Mouse (Mus musculus) kidney, embryonic 14.5 days (tissue): ENCODE results near the gene Atf7ip. TPM values are rescaled to one million over a fixed set of nuclear protein-coding genes. Genes with fewer than 3 reads are reported as not detected.
A peak's percentile ranks its signal among the peaks of the same experiment; 100 is the strongest.

Experiments used
- ATAC-seq: fragments of 200-750 bp; cut with Nextera tagmentation; 2 replicates; pipeline ENCODE4 v1.8.0; 2017; ENCODE audit warnings: moderate number of reproducible peaks, mild to moderate bottlenecking, moderate TSS enrichment, moderate library complexity; ENCODE audit not compliant: low FRiP score, low TSS enrichment
- H3K27ac ChIP-seq: fragments of 300-500 bp; sonication (generic); 2 replicates; pipeline ENCODE4 v1.5.1; 2014; ENCODE audit warnings: low read depth, mild to moderate bottlenecking, low read length, moderate library complexity, mixed read lengths
- H3K27me3 ChIP-seq: fragments of 300-500 bp; sonication (generic); 2 replicates; pipeline ENCODE4 v1.6.1; 2014; ENCODE audit warnings: mild to moderate bottlenecking, low read length; ENCODE audit not compliant: control insufficient read depth, insufficient read depth
- H3K36me3 ChIP-seq: fragments of 300-500 bp; sonication (generic); 2 replicates; pipeline ENCODE4 v1.6.1; 2014; ENCODE audit warnings: low read length, mixed read lengths; ENCODE audit not compliant: control insufficient read depth, insufficient read depth
- H3K4me1 ChIP-seq: fragments of 300-500 bp; sonication (generic); 2 replicates; pipeline ENCODE4 v1.6.1; 2014; ENCODE audit warnings: low read length, mixed read lengths; ENCODE audit not compliant: control insufficient read depth, insufficient read depth
- H3K4me2 ChIP-seq: fragments of 300-500 bp; sonication (generic); replicated peaks from 2 replicates; pipeline ENCODE4 v1.6.1; 2014; ENCODE audit warnings: low read depth, mild to moderate bottlenecking, low read length
- H3K4me3 ChIP-seq: fragments of 300-500 bp; sonication (generic); 2 replicates; pipeline ENCODE4 v1.5.1; 2014; ENCODE audit warnings: mild to moderate bottlenecking, low read length
- H3K9ac ChIP-seq: fragments of 300-500 bp; sonication (generic); 2 replicates; pipeline ENCODE4 v1.6.1; 2014; ENCODE audit warnings: low read depth, mild to moderate bottlenecking, low read length, moderate library complexity
- H3K9me3 ChIP-seq: fragments of 300-500 bp; sonication (generic); 2 replicates; pipeline ENCODE4 v1.6.1; 2016; ENCODE audit warnings: low read length; ENCODE audit not compliant: control insufficient read depth
- WGBS: fragments of 180-500 bp; shearing (Covaris S2); extraction: QIAGEN DNeasy Blood & Tissue Kit; methylation state at CpG from one replicate; pipeline ENCODE4 v1.1.7; 2014; 5-methylcytosine and 5-hydroxymethylcytosine counted together
- polyA plus RNA-seq: library from polyadenylated mRNA; unstranded; fragments of >200 nt; fragmentation: Nextera tagmentation; extraction: Ambion mirVana; gene quantifications from 2 replicates; pipeline ENCODE4 v1.2.1, GENCODE M21; 2014

Atf7ip gene
- polyA plus RNA-seq, 1 experiment from 2014 or later, result 54.2 TPM

DNA sequence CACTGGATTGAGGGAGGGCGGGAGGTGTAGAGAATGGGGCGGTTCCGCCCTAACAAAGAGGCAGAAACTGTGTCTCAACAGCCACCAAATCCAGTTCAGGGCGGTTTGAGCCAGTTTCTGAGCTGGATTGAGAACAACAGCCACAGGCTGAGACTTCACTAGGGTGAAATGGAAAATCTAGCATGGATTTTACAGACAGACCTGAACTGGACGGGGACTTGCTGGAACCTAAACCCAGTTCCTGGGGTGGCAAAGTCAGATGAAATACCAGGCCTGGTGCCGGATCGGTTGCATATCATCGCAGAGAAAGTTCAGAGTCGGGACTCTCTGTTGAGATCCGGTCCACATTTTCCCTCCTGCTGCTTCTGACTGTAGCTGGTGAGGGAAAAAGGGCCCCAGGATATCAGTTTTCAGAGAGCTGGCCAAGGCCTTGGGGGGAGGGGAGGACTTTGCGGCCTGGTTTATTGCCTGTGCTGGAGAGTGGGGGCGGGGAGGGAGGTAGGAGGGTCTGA, 37.5 kb upstream of the Atf7ip start:
- H3K9me3 ChIP-seq, result peaks cover 9% of the 10 kb centered on the region
- H3K4me1 ChIP-seq, result peaks cover 40% of the 10 kb centered on the region
- no peaks in the 10 kb centered on the region for H3K36me3 ChIP-seq
- no peak overlapping the region for H3K9ac ChIP-seq
- H3K4me3 ChIP-seq, result no peak overlapping the region
- H3K27me3 ChIP-seq, result no peaks in the 10 kb centered on the region
- no peak overlapping the region for H3K4me2 ChIP-seq
- ATAC-seq, result peak; percentile 88
- peak overlapping the region; percentile 93 for H3K27ac ChIP-seq
- under 1% methylated on average over 12 of the region's 12 CpGs for WGBS

DNA sequence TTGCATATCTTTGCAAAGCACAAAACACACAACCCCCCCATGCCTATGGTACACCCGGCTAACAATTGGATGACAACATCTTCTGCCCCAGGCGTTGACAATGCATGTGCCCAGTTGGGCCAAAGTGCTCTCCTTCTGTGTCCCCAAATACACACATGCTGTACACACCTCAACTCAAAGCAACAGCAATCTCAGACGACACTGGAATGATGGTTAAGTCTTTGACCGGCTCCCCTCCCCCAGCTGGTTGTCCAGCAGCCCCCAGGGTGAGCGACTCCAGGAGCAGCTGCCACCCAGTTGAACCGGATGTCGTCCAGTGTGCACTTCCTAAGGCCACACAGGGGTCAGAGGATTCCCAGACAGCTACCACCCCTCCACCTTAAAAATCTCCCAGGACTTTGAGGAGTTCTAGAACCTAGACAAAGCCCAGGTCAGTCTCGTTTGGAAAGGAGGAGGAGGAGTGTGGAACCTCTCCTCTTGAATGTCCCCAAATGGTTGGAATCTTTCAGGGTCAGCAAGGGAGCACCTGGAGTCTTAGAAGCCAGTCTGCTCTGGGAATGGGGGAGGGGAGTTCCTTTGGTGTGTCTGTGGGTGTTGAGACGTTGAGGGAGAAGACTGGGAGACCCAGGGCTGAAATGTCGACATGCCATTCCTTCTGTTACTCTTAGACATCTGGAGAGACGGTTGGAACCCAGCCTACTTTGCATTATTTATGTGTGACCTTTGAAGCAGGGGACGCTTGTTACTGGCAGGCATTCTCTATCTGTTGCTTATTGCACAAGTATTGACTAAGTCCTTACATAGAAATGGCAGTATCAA, 36.8 kb upstream of the Atf7ip start:
- peaks cover 44% of the 10 kb centered on the region for H3K4me1 ChIP-seq
- peak overlapping the region; percentile 93 for H3K27ac ChIP-seq
- WGBS, result 17% methylated on average over 12 of the region's 12 CpGs
- no peak overlapping the region for H3K9ac ChIP-seq
- H3K27me3 ChIP-seq, result no peaks in the 10 kb centered on the region
- no peak overlapping the region for H3K4me3 ChIP-seq
- H3K4me2 ChIP-seq, result no peak overlapping the region
- ATAC-seq, result peak; percentile 2
- H3K9me3 ChIP-seq, result peaks cover 9% of the 10 kb centered on the region
- H3K36me3 ChIP-seq, result no peaks in the 10 kb centered on the region

DNA sequence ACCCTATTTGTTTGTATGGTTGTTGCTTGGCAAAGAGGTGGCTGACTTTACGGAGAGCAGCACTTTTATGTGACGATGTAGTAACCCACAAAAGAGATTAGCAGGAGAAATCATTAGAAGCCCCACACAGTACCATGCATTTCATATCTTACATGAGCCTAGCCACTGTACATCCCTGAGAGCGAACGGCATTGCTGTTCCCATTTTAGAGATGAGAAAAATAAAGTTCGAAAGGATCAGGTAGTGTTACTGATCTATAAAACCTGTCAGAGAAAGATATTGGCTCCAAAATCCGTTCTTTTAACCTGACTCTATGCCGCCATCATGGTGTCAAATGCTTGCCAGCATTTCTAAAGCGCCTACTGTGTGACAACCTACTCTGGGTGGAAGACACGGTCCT, 36.2 kb upstream of the Atf7ip start:
- 80% methylated on average over 9 of the region's 9 CpGs for WGBS
- Histone ChIP-seq H3K36me3 (no peaks in the 10 kb centered on the region), H3K9ac (no peak overlapping the region), H3K4me3 (no peak overlapping the region), H3K27me3 (no peaks in the 10 kb centered on the region), H3K4me1 (peaks cover 40% of the 10 kb centered on the region), H3K9me3 (peaks cover 9% of the 10 kb centered on the region), H3K27ac (peak overlapping the region; percentile 93), H3K4me2 (no peak overlapping the region)
- ATAC-seq, result no peak

DNA sequence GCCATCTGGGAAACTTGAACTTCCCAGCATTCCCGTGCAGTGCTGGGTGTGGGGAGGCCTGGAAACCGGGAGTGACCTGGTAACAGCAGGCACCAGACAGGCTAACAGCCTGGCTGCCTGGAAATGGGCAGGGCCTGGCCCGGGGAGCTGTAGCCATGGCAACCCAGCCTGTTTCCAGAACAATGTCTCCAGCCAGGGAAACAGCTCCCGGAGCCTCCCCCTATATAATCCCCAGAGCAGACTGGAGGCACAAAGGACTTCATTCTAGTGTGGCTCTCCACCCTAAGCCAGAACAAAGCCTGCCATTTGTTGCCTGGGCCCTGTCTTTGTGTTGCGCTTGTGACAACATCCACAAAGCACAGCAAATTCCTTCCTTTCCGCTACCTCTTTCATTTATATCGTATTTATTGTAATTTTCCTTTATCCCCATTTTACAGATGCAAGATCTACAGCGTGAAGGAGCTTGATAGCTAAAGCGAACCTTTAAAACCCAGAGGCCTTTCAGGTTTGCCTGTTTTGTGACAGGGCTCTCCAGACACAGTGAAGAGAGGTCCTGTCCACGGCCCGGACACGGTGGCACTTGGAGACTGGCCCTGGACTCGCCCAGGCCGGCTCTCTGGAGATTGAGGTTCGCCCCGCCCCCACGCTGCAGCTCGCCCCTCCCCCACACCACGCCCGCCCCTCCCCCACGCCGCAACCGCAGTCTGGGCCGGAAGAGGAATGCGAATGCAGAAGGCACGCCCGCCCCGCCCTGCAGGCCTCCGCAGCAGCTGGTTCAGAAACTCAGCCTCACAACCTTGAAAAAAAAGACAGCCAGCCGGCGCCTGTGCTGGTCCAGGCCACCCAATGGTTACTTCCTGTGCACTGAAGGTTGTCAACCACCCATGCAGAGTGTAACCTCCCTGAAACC, 35.4 kb upstream of the Atf7ip start:
- Histone ChIP-seq H3K36me3 (no peaks in the 10 kb centered on the region), H3K27ac (peak overlapping the region; percentile 93), H3K27me3 (no peaks in the 10 kb centered on the region), H3K9ac (peak overlapping the region; percentile 28; the same call in 1 of the 2 replicates), H3K4me2 (no peak overlapping the region), H3K9me3 (peaks cover 9% of the 10 kb centered on the region), H3K4me1 (peaks cover 45% of the 10 kb centered on the region), H3K4me3 (no peak overlapping the region)
- whole genome bisulfite sequencing, result 9% methylated on average over 30 of the region's 31 CpGs
- peak; percentile 53 for ATAC-seq

DNA sequence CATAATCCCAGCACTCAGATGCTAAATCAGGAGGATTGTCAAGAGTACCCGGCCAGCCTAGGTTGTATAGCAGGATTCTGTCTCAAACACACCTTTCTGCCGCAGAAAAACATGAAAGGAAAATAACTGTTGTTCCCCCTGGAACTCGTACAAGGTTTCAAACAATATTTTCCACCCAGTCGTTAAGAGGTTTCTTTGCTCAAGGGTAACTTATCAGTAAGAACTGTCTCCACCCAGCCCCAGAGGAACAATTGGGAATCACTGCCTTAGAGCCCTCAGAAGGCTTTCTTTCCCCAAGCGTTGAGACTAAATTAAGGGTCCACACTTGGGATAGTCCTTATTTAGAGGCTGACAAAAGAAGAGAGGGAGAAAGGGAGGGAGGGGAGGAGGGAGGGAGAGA, 34.4 kb upstream of the Atf7ip start:
- Histone ChIP-seq H3K36me3 (no peaks in the 10 kb centered on the region), H3K4me3 (no peak overlapping the region), H3K4me2 (no peak overlapping the region), H3K9me3 (peaks cover 9% of the 10 kb centered on the region), H3K9ac (no peak overlapping the region), H3K27me3 (no peaks in the 10 kb centered on the region), H3K27ac (peak overlapping the region; percentile 93; the same call in 1 of the 2 replicates), H3K4me1 (peaks cover 46% of the 10 kb centered on the region)
- 36% methylated on average over 5 of the region's 5 CpGs for WGBS
- no peak for ATAC-seq

DNA sequence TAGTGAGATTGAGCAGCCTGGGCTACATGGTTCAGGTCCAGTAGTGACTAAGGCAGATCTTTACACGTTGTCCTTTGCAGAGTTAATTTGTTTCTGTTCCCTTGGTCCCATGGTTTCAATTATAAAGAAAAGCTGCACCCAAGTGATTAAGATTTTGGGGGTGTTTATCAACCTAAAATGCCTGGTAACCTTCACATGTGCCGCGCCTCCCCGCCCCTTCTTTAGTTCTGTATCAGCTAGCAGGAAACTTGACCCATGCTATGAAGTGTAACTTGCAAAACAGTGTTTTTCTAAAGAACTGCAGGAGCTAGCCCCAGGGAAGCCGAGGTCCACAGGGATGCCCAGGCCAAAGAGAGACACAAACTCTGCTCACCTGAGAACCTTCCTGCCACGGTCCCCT, 33.2 kb upstream of the Atf7ip start:
- Histone ChIP-seq H3K27me3 (no peaks in the 10 kb centered on the region), H3K4me2 (no peak overlapping the region), H3K9me3 (peaks cover 9% of the 10 kb centered on the region), H3K9ac (no peak overlapping the region), H3K36me3 (no peaks in the 10 kb centered on the region), H3K4me1 (peaks cover 46% of the 10 kb centered on the region), H3K4me3 (no peak overlapping the region), H3K27ac (no peak overlapping the region)
- 64% methylated on average over 6 of the region's 6 CpGs for WGBS
- ATAC-seq, result no peak

DNA sequence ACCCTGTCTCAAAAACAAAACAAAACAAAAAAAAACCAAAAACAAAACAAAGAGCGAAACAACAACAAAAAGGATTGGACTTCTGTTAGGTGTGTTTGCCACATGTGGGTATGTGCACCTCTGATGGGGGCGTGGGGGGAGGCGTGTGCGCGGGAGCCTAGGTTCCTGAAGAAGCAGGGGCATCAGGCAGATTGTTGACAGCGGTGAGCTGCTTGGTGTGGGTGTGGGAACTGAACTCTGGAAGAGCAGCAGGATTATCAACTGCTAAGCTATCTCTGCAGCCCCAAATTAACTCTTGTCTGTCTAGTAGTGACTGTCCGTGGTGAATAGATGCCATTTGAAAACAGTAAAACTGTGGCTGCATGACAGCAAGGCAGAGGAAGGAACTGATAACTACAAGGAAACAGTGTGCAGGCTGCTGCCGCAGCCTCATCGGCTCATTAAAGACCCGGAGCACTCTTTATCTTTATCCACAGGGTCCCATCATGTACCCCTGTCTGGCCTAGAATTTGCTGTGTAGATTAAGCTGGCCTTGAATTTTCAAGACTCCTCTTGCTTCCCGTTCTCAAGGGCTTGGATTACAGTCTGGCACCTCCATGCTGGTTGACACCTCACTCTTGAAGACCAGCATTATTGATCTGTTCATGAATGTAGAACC, 32.4 kb upstream of the Atf7ip start:
- ATAC-seq, result no peak
- Histone ChIP-seq H3K4me1 (peaks cover 46% of the 10 kb centered on the region), H3K4me2 (no peak overlapping the region), H3K9me3 (peaks cover 9% of the 10 kb centered on the region), H3K27ac (no peak overlapping the region), H3K27me3 (no peaks in the 10 kb centered on the region), H3K9ac (no peak overlapping the region), H3K36me3 (no peaks in the 10 kb centered on the region), H3K4me3 (no peak overlapping the region)
- WGBS, result 74% methylated on average over 11 of the region's 11 CpGs

DNA sequence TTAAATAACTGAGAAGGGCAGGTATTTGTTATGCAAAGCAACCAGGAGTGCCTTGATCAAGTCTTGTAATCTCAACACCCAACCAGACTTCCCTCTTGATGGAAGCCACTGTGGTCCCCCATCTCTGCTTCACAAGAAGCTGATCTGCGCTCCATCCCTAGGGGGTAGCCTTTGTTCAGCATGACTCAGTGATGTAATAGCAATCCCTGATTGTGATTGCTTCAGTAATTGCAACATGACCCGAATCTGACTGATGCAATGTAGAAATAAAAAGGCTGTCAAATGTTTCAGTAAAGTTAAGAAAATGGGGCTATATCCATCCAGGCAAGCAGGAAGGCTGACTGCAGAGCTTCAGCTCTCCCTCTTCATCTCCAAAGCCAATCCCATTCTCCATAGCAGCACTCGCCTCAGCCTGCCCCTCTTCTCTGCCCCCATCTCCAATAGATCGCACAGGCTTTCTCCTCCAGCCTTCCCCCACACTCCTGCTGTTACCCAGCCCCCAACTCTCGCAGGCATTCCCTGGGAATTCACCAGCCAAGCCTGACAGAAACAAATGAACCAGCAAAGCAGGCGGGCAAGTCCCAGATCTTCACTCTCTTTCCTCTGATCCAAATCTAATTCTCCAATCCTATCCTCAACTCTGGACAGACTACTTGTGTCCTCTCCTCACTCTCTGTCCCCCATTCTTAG, 30.7 kb upstream of the Atf7ip start:
- H3K4me2 ChIP-seq, result no peak overlapping the region
- WGBS, result 29% methylated on average over 6 of the region's 6 CpGs
- H3K9ac ChIP-seq, result no peak overlapping the region
- H3K9me3 ChIP-seq, result peaks cover under 1% of the 10 kb centered on the region; the same call in 1 of the 2 replicates
- ATAC-seq, result peak; percentile 50; the same call in 1 of the 2 replicates
- H3K27ac ChIP-seq, result peak overlapping the region; percentile 59
- H3K4me1 ChIP-seq, result peaks cover 34% of the 10 kb centered on the region; the same call in 1 of the 2 replicates
- H3K4me3 ChIP-seq, result no peak overlapping the region
- no peaks in the 10 kb centered on the region for H3K27me3 ChIP-seq
- H3K36me3 ChIP-seq, result no peaks in the 10 kb centered on the region
